Mouse (Mus musculus): ENCODE measurements around the gene Pdzrn3. TPM values are rescaled to one million over a fixed set of nuclear protein-coding genes. Genes with fewer than 3 reads are reported as not detected.

Pdzrn3 gene
- total RNA-seq, 2 experiments from 2014 or later: 50.4 to 53.3 TPM

DNA sequence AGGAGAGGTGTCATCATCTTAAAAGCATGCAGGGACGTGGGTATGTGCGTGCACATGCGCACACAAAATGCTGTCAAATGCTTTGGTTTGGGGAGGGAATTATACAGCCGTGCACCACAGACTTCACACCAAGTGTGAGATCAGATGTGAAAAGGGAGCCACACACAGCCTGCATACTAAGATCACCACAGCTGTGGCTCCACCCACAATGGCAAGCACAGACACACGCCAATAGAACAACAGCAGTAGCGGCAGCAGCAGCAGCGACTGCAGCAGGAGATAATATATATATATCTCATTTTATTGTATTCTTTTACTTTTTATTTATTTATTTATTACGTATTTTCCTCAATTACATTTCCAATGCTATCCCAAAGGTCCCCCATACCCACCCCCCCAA is 76.5 kb downstream of the Pdzrn3 start:
- no peak for DNase-seq (ENCODE audit: low spot score in 2 of 2)
- intact Hi-C loops (cut with DNase I): no loop called here

DNA sequence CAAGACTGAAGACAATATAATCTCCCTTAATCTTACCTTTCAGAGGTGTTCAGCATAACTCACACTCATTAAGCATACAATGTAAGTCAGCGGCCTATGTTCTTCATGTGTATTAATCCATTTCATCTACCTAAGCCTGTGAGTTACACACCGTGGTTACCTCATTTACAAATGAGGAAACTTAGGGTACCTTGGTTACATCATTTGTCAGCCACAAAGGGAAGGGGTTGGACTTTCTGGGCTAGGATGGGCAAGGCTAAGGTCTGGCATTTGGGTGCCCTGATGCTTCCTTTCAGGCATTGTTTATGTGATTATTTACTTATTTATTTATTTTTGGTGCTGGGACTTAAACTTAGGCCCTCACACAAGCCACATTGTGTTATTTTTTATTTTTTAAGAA is 78.3 kb downstream of the Pdzrn3 start:
- intact Hi-C loops (cut with DNase I): no loop called here
- DNase-seq (ENCODE audit: low spot score in 2 of 2): no peak

- intact Hi-C loops (cut with DNase I): no loop called here
- DNase-seq (ENCODE audit: low spot score in 2 of 2): no peak
These were observed 79.9 kb downstream of the Pdzrn3 start for GRCm38 (mm10) chr6:101297563-101298520.

DNA sequence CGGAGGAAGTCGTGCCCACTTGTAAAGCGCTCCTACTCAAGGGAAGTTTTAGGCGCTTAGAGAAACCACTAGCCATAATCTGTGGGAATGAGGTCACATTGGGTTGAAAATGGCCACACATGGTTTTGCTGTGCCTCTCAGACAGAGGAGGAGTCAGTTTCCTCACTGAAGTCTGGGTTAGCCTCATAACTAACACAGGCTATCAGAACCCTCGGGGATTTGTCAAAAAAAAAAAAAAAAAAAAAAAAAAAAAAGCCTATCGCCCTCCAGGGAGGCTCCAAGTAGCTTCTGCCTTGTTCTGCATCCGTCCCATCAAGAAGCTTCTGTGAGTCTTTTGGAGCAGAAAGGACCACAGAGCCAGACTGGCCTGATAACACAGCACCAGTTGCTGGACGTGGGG is 80.7 kb downstream of the Pdzrn3 start:
- intact Hi-C loops (cut with DNase I): no loop called here
- DNase-seq (ENCODE audit: low spot score in 2 of 2): no peak

- DNase-seq (ENCODE audit: low spot score in 2 of 2): no peak
- intact Hi-C loops (cut with DNase I): no loop called here
These were observed 81.4 kb downstream of the Pdzrn3 start for GRCm38 (mm10) chr6:101296280-101296679.

GRCm38 (mm10) chr6:101293036-101293572 is 84.6 kb downstream of the Pdzrn3 start:
- intact Hi-C loops (cut with DNase I): no loop called here
- no peak for DNase-seq (ENCODE audit: low spot score in 2 of 2)

DNA sequence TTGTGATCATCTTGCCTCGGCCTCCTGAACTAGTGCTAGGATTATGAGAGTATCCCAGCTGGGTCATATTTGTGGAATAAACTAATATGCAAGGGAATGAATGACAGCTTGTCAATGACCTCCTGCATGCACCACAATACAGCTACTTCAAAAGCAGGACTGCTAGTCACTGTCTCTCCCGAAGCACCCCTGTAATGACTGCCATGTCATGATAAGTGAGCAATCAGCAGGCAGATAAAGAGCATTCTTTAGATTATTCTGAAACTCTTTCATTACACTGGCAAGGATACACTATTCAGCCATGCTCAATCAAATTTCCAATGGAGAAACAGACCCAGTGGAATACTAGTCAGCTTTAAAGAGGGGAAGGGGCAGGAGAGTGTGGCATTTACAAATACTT is 85.8 kb downstream of the Pdzrn3 start:
- intact Hi-C loops (cut with DNase I): no loop called here
- DNase-seq (ENCODE audit: low spot score in 2 of 2): no peak

- no peak for DNase-seq (ENCODE audit: low spot score in 2 of 2)
- intact Hi-C loops (cut with DNase I): no loop called here
These were observed 87.5 kb downstream of the Pdzrn3 start for GRCm38 (mm10) chr6:101290160-101290559.

GRCm38 (mm10) chr6:101289428-101289827 is 88.3 kb downstream of the Pdzrn3 start:
- intact Hi-C loops (cut with DNase I): no loop called here
- peak in 1 of 2 experiments; percentile 62 for DNase-seq (ENCODE audit: low spot score in 2 of 2)

DNA sequence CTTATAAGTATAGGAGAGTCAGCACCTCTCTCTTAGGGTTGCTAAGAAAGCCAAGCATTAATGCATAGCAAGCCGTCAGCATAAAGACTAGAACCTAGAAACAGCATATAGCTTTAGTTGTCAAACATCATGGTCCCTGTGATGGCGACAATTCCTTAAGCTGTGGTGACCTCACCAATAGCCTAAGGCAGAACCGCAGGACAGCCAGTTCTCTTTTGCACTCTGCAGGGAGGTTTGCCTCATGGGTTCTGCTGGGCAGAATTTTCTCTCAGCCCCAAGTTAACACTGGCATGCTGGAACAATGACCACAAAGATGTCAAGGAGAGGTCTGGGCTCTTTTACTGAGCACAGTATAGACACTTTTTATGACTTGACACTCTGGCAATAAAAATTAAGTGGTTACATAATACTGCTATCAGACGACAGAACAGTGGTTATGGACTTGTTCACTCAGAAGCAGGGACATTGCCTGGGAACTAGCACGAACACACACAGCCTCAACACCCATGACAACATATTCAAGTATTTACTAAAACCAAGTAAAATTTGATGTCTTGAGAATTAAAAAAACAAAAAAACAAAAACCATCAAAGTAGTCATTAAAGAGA is 90.0 kb downstream of the Pdzrn3 start:
- no peak for DNase-seq (ENCODE audit: low spot score in 2 of 2)
- intact Hi-C loops (cut with DNase I): no loop called here

GRCm38 (mm10) chr6:101287077-101287476 is 90.6 kb downstream of the Pdzrn3 start:
- intact Hi-C loops (cut with DNase I): no loop called here
- no peak for DNase-seq (ENCODE audit: low spot score in 2 of 2)

DNA sequence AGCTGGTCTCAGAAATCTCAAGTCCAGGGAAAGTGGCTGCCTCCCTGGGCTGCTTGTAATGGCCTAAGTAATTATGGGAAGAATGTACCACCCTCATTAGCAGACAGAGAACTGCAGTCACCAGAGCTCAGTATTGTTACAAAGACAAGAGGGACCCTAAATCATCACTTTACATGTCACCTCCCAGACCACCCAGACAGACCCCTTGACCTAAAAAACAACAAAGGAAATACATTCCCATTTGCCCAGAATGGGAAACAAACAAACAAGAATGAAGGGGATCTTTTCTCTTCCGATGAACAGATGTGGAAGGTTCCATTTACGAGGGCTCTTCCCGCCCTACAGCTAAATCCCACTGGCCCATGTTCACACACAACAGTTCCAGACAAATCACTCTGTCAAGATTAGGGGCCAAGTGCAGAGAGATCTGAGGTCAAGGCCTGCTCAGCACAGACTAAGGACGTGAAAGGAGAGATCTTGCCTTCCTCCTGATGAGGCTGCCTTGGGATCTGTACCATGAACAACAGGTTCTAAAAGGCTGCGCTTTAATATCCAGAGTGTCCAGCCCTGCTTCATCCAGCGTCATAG is 93.2 kb downstream of the Pdzrn3 start:
- DNase-seq (ENCODE audit: low spot score in 2 of 2): no peak
- intact Hi-C loops (cut with DNase I): no loop called here

DNA sequence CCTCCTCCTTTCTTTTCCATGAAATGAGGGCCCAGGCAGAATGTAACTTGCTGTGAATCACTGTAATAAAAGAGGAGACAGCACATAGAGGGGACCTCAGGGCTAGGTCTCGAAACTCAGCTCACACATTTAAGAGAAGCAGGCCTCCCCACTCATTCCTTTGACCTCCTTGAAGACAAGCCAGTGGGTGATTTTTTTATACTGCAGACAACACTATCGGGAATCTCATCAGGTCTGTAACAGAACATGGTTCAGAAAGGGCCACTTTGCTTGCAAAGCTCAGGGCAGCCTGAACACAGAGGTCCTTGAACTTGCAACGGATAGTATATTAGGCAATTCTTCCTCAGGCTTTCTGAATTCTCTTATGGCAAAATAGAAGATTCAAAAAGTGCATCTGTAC is 93.8 kb downstream of the Pdzrn3 start:
- no peak for DNase-seq (ENCODE audit: low spot score in 2 of 2)
- intact Hi-C loops (cut with DNase I): no loop called here

- intact Hi-C loops (cut with DNase I): no loop called here
- no peak for DNase-seq (ENCODE audit: low spot score in 2 of 2)
These were observed 96.1 kb downstream of the Pdzrn3 start for GRCm38 (mm10) chr6:101281644-101282043.

DNA sequence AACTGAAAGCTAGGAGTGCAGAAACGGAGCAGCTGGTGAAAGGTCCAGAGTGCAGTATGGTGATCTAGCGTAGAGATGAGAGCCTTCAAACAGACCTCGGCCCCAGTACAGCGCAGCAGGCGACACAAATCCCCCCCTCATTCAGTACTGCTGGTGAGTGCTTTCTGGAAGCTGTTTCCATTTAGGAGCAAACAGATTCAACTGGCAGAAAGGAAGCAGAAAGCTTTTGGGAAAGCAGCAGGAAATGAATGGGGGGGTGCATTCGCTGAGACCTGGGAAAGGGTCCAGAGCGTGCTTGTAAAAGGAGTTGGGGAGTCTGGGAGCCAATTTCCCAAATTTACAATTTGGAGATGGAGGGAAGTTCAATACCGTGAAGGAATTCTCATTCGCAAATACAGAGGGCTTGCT is 96.9 kb downstream of the Pdzrn3 start:
- intact Hi-C loops (cut with DNase I): no loop called here
- no peak for DNase-seq (ENCODE audit: low spot score in 2 of 2)

DNA sequence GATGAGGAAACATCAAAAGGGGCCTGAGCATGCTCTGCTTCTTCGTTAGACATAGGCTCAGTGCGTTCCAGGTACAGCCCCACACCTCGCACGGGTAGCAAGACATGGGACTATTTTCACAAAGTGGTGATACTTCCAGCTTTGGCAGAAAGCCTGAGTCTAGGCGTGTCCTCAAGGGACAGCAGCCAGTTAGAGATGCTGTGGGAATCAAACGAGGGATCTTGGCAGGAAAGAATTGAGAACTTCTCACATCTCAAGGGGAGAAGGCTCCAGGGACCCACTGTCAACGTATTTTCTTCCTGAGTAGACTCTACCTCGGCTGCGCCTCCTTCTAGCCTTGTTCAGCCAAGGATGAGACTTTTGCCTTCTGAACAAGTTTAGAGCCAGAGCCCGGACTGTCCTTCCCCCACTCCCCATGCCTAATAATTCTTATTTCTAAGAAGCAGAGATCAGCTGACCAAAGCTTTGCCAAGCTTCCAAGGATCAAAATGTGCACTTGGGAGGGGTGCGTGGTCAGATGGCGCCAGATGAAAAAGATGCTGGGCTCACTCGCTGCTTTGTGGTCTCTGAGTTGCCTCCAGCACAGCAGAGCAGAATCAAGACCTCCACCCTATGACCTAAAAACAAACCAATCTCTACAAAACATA is 99.3 kb downstream of the Pdzrn3 start:
- DNase-seq (ENCODE audit: low spot score in 2 of 2): peak; percentile 44 to 49
- intact Hi-C loops (cut with DNase I): no loop called here

DNA sequence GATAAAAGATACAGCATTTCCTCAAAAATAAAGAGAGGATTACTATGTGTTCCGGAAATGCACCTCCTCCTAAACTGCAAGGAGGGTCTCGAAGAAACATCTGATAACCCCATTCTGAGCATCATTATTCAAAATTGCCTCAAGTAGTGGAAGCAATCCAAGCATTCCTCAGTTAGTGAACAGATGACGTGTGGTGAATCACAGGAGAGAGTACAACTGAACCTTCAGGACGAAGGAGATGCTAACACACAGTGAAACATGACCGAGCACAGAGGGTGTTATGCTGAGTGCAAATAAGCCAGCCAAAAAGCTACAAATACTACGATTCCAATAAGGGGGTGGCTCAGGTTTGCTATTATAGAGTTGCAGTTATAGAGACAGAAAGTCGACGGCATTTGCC is 101.4 kb downstream of the Pdzrn3 start:
- DNase-seq (ENCODE audit: low spot score in 2 of 2): no peak
- intact Hi-C loops (cut with DNase I): no loop called here

DNA sequence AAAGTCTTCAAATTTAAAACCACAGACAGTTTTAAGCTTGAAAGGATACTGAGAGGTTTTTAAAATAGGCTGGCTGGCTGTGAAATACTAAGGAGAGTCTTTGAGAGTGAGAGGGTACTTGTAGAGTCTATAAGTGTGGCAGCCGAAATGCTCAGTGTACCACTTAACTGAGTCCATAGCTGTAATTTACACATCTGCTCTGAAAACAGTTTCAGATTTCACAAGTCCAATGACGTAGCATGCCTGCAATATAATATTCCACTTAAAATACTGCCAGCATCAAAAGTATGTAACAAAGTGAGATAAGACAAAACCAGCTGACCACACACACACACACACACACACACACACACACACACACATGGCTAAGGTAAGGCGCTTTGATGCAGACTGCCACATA is 101.9 kb downstream of the Pdzrn3 start:
- DNase-seq (ENCODE audit: low spot score in 2 of 2): no peak
- intact Hi-C loops (cut with DNase I): no loop called here

GRCm38 (mm10) chr6:101274846-101275245 is 102.9 kb downstream of the Pdzrn3 start:
- intact Hi-C loops (cut with DNase I): no loop called here
- no peak for DNase-seq (ENCODE audit: low spot score in 2 of 2)

DNA sequence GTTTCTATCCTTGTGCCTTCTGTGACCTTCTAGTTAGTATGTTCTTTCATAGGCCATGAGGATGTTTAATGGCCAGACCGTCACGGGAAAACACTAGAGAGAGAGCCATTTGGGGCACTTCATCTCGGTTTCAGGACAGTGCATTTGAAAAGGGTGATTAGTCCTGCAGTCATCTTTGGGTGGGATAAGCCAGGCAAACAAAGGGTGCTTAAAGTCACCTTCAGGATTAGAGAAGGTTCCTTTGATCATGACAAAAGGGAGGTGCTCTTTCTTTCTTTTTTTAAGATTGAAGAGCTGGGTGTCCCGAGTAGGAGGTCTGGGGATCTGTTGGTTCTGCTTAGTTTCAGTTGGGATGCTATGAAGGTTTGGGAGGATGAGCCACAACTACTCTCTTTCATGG is 105.4 kb downstream of the Pdzrn3 start:
- no peak for DNase-seq (ENCODE audit: low spot score in 2 of 2)
- intact Hi-C loops (cut with DNase I): no loop called here
